Mouse (Mus musculus) brain, embryonic 14.5 days (tissue): ENCODE data around the gene Dscaml1.

Experiments
- CTCF ChIP-seq: fragments of 200-500 bp; IDR thresholded peaks from 2 replicates; pipeline ENCODE4 v1.5.1; 2012; ENCODE audit warnings: inconsistent platforms, mild to moderate bottlenecking, moderate library complexity, borderline replicate concordance; ENCODE audit not compliant: insufficient read depth, insufficient read length; ENCODE audit errors: extremely low read depth
- POLR2A ChIP-seq: fragments of 200-500 bp; IDR thresholded peaks from 2 replicates; pipeline ENCODE4 v1.6.1; 2012; ENCODE audit warnings: mild to moderate bottlenecking, inconsistent platforms, borderline replicate concordance; ENCODE audit not compliant: poor library complexity, insufficient read depth, insufficient read length, severe bottlenecking; ENCODE audit errors: extremely low read depth

DNA sequence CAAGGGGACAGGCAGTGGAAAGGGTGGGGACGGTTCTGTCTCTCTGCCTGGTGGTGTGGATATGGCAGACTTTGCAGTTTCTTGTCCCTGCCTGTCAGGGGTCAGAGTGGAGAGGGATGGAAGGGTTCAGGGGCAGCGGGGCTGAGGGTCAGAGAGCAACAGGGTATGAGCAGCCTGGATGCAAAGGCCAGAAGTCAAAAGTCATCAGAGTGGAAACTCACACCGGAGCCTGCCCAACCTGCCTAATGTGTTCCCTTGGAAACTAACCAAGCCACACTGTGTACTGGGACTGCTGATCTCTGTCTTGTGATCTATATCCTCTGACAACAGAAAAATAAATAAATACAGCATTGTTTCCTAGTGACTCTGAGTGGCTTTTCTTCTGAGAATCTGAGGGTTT lies 30.6 kb upstream of the Dscaml1 start:
- no peak for TF ChIP-seq CTCF
- TF ChIP-seq POLR2A, result no peak
